Mouse (Mus musculus) liver, embryonic 13.5 days (tissue): ENCODE results near the gene Pakap. TPM values are rescaled to one million over a fixed set of nuclear protein-coding genes. Genes with fewer than 3 reads are reported as not detected.

ENCODE experiments used
- ATAC-seq: fragments of 200-750 bp; cut with Nextera tagmentation; 2 replicates; pipeline ENCODE4 v1.8.0; 2017; ENCODE audit warnings: low read depth, mild to moderate bottlenecking, moderate number of reproducible peaks, moderate library complexity
- DNase-seq: peaks from one replicate; pipeline ENCODE4 v3.0.0; 2022
- H3K27ac ChIP-seq: fragments of 300-500 bp; sonication (generic); 2 replicates; pipeline ENCODE4 v1.5.1; 2015; ENCODE audit warnings: moderate library complexity, mild to moderate bottlenecking, inconsistent platforms
- H3K27me3 ChIP-seq: fragments of 300-500 bp; sonication (generic); 2 replicates; pipeline ENCODE4 v1.6.1; 2015; ENCODE audit warnings: mild to moderate bottlenecking, inconsistent platforms
- H3K36me3 ChIP-seq: fragments of 300-500 bp; sonication (generic); 2 replicates; pipeline ENCODE4 v1.6.1; 2015; ENCODE audit warnings: mild to moderate bottlenecking, inconsistent platforms
- H3K4me1 ChIP-seq: fragments of 300-500 bp; sonication (generic); replicated peaks from 2 replicates; pipeline ENCODE4 v1.6.1; 2015; ENCODE audit warnings: inconsistent platforms
- H3K4me2 ChIP-seq: fragments of 300-500 bp; sonication (generic); 2 replicates; pipeline ENCODE4 v1.6.1; 2015; ENCODE audit warnings: inconsistent platforms, mild to moderate bottlenecking, moderate library complexity
- H3K4me3 ChIP-seq: fragments of 300-500 bp; sonication (generic); replicated peaks from 2 replicates; pipeline ENCODE4 v1.5.1; 2015; ENCODE audit warnings: mild to moderate bottlenecking, inconsistent platforms
- H3K9ac ChIP-seq: fragments of 300-500 bp; sonication (generic); 2 replicates; pipeline ENCODE4 v1.6.1; 2015; ENCODE audit warnings: mild to moderate bottlenecking, inconsistent platforms
- H3K9me3 ChIP-seq: fragments of 300-500 bp; sonication (generic); replicated peaks from 2 replicates; pipeline ENCODE4 v1.6.1; 2016; ENCODE audit warnings: inconsistent platforms
- WGBS: fragments of 180-500 bp; shearing (Covaris S2); methylation state at CpG from one replicate; pipeline ENCODE4 v1.1.7; 2015; ENCODE audit not compliant: insufficient replicate concordance; 5-methylcytosine and 5-hydroxymethylcytosine counted together
- polyA plus RNA-seq: library from polyadenylated mRNA; unstranded; fragments of >200 nt; fragmentation: Nextera tagmentation; extraction: Ambion mirVana; gene quantifications from 2 replicates; pipeline ENCODE4 v1.2.1, GENCODE M21; 2015

Pakap gene
- polyA plus RNA-seq, 1 experiment from 2014 or later: 1.2 TPM

DNA sequence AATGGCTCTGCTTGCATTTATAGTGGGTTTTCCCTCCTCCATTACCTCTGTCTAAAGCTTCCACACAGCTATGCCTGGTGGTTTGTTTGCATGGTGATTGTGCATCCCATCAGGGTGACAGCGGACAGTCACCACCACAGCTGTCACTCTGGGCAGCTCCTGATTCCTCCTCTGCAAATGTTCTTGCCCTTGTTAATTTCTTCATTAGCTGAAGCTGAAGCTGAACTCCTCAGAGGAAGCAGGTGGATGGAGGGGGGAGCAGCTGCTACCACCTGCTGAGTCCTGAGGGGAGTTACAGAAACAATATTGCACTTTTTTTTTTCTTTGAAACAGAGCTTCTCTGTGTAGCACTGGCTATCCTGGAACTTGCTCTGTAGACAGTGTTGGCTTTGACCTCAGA, 244.1 kb downstream of the Pakap start:
- peaks cover 18% of the 10 kb centered on the region for H3K4me1 ChIP-seq
- no peak overlapping the region for H3K4me3 ChIP-seq
- H3K27ac ChIP-seq: peak overlapping the region; percentile 39; the same call in 1 of the 2 replicates
- DNase-seq: no peak
- no peak for ATAC-seq
- H3K36me3 ChIP-seq: no peaks in the 10 kb centered on the region
- 64% methylated on average over 1 of the region's 1 CpGs for WGBS
- H3K9me3 ChIP-seq: no peaks in the 10 kb centered on the region
- no peaks in the 10 kb centered on the region for H3K27me3 ChIP-seq
- no peak overlapping the region for H3K9ac ChIP-seq
- H3K4me2 ChIP-seq: no peak overlapping the region

DNA sequence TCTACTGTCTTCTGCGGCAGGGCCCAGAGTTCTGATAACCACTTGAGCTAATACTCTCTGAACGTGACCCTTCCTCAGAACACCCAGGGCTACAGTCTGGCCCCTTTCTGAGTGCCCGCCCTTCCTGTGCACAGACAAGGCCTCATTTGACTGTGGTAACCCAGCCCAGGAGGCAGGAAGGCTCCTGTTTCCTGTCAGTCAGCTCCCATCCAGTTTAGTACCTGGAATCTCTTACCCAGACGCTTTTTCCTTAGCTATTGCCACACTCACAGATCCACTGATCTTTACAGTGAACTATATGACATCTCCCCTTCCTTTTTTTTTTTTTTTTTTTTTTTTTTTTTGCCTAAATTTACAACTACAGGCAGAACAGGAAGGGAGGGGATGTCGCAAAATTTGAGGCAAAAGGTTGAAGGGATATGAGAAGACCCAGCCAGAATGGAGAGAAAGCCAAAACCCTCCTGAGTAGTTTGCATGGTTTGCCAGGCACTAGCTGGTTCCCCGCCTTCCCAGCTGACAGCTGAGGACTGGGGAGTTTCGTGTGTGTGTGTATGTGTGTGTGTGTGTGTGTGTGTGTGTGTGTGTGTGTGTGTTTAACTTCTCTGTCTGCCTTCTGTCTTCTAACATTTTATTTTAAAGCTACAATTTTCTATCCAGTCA, 245.1 kb downstream of the Pakap start:
- no peak overlapping the region for H3K4me2 ChIP-seq
- H3K27me3 ChIP-seq: no peaks in the 10 kb centered on the region
- WGBS: 17% methylated on average over 7 of the region's 7 CpGs
- ATAC-seq (peak; percentile 81), DNase-seq (peak; percentile 18)
- no peak overlapping the region for H3K9ac ChIP-seq
- no peaks in the 10 kb centered on the region for H3K36me3 ChIP-seq
- no peaks in the 10 kb centered on the region for H3K9me3 ChIP-seq
- H3K27ac ChIP-seq: peak overlapping the region; percentile 51; the same call in 1 of the 2 replicates
- peaks cover 18% of the 10 kb centered on the region for H3K4me1 ChIP-seq
- H3K4me3 ChIP-seq: no peak overlapping the region

DNA sequence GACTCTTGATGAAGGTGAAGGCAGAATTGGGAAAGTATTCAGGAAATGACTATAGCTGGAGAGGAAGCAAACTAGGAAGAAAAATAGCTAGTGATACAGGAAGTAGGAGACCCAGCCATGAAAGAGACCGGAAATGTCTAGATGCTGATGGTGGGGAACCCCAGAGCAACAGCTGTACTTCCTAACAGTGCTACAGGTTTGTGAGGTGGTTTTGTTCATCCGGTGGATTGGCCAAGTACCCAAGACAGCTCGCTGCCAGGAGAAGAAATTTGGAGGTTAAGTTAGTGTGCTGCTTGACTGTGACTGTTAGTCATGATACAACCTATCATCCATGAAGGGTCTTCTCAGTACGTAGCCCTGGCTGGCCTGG, 245.6 kb downstream of the Pakap start:
- 50% methylated on average over 4 of the region's 4 CpGs for WGBS
- H3K4me1 ChIP-seq: peaks cover 18% of the 10 kb centered on the region
- H3K27me3 ChIP-seq: no peaks in the 10 kb centered on the region
- no peak overlapping the region for H3K9ac ChIP-seq
- no peak overlapping the region for H3K4me2 ChIP-seq
- no peak overlapping the region for H3K27ac ChIP-seq
- no peak overlapping the region for H3K4me3 ChIP-seq
- ATAC-seq (no peak), DNase-seq (no peak)
- H3K9me3 ChIP-seq: no peaks in the 10 kb centered on the region
- no peaks in the 10 kb centered on the region for H3K36me3 ChIP-seq

DNA sequence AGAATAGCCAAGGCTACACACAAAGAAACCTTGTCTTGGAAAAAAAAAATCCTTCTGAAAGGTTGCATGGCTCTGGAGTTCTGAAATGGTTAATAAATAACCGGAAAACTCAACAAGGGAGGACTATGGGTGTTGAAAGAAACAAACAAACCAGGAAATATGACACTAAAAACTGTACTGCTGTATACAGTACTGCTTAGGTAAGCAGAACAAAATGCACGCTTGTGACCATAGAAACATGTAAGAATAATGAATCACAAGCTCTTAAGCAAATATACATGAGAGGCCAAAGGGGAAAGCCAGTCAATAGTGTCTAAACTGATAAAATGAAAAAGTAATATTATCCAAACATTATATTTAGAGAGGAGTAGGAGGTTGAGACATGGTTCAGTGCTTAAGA, 247.4 kb downstream of the Pakap start:
- DNase-seq: no peak
- ATAC-seq: no peak
- Histone ChIP-seq H3K27me3 (no peaks in the 10 kb centered on the region), H3K36me3 (no peaks in the 10 kb centered on the region), H3K9me3 (no peaks in the 10 kb centered on the region), H3K27ac (no peak overlapping the region), H3K4me1 (peaks cover 18% of the 10 kb centered on the region), H3K9ac (no peak overlapping the region), H3K4me2 (no peak overlapping the region), H3K4me3 (no peak overlapping the region)
- WGBS: 73% methylated on average over 2 of the region's 2 CpGs

DNA sequence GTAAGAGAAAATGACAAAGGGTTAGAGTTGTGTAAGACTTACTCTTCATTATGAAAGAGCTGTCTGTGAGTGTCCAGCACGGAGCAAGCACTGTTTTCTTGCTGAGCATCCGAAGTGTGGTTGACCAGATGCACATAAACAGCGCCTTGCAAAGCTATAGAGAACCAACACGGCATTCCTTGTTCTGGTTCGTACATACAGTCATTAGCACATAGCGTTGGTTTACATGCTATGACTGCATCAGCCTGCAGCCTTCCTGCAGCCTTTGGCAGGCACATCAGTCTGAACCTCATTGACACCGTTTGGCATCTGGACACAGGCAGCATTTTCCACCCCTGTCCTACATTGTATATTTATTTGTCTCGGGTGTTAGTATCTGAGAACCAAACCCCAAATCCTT, 248.2 kb downstream of the Pakap start:
- H3K27ac ChIP-seq: no peak overlapping the region

DNA sequence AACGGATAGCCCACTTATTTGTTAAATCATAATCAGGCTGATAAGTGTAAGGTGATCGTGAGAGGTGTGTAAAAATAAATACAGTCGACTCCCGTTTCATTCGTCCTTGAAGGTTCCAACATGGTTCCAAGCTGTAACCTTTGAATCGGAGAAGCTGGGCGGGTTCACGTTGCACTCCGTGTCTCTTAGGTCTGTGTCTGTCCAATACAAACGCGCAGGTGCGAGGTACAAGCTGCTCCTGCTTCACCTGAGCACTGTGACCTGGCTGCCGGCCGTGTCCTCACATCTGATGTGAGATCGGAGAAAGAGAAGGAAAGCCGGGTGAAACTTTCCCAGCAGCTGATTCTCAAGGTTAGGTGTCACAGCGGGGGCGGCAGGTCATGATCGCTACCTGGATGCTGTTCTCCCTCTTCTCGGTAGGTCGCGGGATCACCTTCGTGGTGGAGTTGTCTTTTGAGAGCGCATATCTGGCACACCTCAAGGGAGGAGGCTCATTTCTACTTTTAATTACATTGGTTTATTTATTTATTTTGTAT, 252.9 kb downstream of the Pakap start:
- WGBS: 81% methylated on average over 24 of the region's 24 CpGs
- no peak for ATAC-seq
- Histone ChIP-seq H3K4me1 (0 out of 2 replicates have a peak, but pooled peaks cover 5% of the 10 kb centered on the region), H3K9me3 (no peaks in the 10 kb centered on the region), H3K27me3 (no peaks in the 10 kb centered on the region), H3K9ac (no peak overlapping the region), H3K27ac (no peak overlapping the region), H3K36me3 (no peaks in the 10 kb centered on the region), H3K4me2 (no peak overlapping the region), H3K4me3 (no peak overlapping the region)
- no peak for DNase-seq

More for the DNA sequence above, 248.2 kb downstream of the Pakap start:
- WGBS: 74% methylated on average over 8 of the region's 8 CpGs
- no peak overlapping the region for H3K4me3 ChIP-seq
- H3K4me1 ChIP-seq: peaks cover 18% of the 10 kb centered on the region
- H3K9me3 ChIP-seq: no peaks in the 10 kb centered on the region
- no peaks in the 10 kb centered on the region for H3K36me3 ChIP-seq
- no peaks in the 10 kb centered on the region for H3K27me3 ChIP-seq
- H3K4me2 ChIP-seq: no peak overlapping the region
- H3K9ac ChIP-seq: no peak overlapping the region
- ATAC-seq: no peak
- no peak for DNase-seq

DNA sequence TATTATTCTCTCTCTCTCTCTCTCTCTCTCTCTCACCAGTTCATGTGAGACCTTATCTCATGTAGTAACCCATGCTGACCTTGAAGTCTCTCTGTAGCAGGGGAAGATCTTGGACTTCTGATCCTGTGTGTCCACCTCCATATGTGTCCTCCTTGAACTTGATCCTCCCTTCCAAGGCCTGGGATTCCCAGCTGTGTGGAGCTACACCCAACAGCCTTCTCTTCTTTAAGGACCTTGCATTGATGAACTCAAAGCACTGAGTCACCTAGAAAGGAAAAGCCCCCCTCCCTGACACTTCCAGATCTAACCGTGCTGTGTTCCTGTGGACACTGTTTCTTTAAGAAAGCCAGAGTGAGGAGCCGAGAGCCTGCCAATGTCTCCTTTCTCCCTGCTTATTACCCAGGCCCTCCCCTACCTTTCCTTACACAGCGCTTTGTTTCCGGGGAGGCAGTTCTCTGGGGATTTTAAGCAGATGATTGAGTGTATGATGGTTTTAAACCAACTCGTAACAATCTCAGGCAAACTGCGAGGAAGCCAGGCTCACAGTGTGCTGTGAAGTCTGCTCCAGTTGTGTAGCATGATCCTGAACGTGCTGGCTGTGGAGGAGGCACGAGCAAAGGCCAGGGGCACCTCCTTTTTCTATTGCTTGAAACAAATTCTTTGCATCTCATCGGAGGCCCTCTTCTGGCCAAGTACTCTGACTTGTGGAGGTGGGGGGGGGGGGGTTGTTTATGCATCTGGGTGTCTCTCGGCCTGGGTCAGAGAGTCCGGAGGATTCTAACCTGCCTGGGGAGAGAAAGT, 253.8 kb downstream of the Pakap start:
- H3K4me1 ChIP-seq: 0 out of 2 replicates have a peak, but pooled peaks cover 5% of the 10 kb centered on the region
- no peaks in the 10 kb centered on the region for H3K36me3 ChIP-seq
- H3K4me2 ChIP-seq: no peak overlapping the region
- H3K4me3 ChIP-seq: no peak overlapping the region
- H3K27ac ChIP-seq: no peak overlapping the region
- H3K9ac ChIP-seq: no peak overlapping the region
- 48% methylated on average over 11 of the region's 11 CpGs for WGBS
- DNase-seq (no peak), ATAC-seq (no peak)
- H3K9me3 ChIP-seq: no peaks in the 10 kb centered on the region
- H3K27me3 ChIP-seq: no peaks in the 10 kb centered on the region

DNA sequence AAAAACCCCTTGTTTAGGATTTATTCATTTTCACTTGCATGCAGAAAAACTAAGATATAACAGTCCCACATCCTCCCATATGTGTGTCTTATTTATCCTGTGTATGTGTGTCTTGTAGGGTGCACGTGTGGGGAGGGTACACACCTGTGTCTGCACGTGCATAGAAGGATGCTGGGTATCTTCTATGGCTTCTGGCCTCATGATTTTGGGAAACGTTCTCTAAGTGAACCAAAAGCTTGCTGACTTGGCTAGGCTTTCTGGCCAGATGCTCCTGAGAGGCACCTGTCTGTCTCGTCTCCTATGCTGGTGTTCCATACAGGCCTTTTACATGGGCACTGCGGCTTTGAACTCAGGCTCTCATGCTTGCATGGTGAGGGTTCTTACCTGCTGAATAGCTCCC, 254.7 kb downstream of the Pakap start:
- Histone ChIP-seq H3K4me1 (0 out of 2 replicates have a peak, but pooled peaks cover 5% of the 10 kb centered on the region), H3K9me3 (no peaks in the 10 kb centered on the region), H3K9ac (no peak overlapping the region), H3K27me3 (no peaks in the 10 kb centered on the region), H3K4me3 (no peak overlapping the region), H3K27ac (no peak overlapping the region), H3K36me3 (no peaks in the 10 kb centered on the region), H3K4me2 (no peak overlapping the region)
- no peak for ATAC-seq
- 64% methylated on average over 5 of the region's 5 CpGs for WGBS
- no peak for DNase-seq

DNA sequence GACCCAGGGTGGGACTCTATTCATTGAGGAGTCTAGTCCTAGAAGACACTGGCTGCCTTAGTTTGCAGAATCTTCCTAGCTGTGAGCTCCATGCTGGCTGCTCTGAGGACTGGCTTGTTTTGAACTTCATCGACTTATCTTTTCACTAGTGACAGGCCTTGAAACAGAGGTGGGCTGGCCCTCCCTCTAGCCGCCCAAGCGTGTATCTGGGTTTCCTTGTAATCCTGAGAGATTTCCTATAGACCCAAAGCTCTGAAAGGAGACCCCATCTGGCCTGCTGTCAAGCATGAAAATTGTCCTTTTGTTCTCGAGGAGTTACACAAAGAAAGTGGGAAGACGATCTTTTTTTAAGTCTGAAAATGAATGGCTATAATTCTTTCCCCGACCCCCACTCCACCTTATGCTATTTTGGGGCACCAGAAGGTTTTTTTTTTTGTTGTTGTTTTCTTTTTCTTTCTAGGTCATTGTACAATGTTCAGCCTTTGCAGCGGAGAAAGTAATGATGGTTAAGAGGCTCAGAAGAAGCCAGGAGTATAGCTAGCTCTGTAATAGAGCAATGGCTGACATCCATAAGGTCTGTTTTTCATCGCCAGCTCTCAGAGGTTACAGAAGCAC, 256.8 kb downstream of the Pakap start:
- 0 out of 2 replicates have a peak, but pooled peaks cover 5% of the 10 kb centered on the region for H3K4me1 ChIP-seq
- no peak for ATAC-seq
- 56% methylated on average over 8 of the region's 8 CpGs for WGBS

DNA sequence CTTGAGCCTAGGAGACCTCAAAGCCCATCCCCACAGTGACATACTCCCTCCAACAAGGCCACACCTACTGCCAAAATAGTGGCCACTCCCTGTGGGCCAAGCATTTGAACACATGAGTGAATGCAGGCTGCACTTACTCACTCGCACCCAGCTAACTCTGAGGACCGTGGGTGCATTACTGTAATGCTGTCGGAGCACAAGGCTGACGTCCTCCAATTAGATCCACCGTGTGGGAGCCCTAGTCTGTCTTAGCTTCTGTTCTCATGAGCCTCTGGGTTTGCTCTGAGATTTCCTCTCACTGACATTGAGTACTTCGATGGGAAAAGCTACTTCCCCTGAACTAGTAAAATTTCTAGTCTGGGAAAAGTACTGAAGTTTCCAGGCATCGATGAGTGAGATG, 258.3 kb downstream of the Pakap start:
- H3K27me3 ChIP-seq: no peaks in the 10 kb centered on the region
- H3K4me2 ChIP-seq: no peak overlapping the region
- no peak overlapping the region for H3K4me3 ChIP-seq
- 64% methylated on average over 7 of the region's 7 CpGs for WGBS
- 0 out of 2 replicates have a peak, but pooled peaks cover 5% of the 10 kb centered on the region for H3K4me1 ChIP-seq
- no peak overlapping the region for H3K27ac ChIP-seq
- H3K36me3 ChIP-seq: no peaks in the 10 kb centered on the region
- DNase-seq: no peak
- H3K9me3 ChIP-seq: no peaks in the 10 kb centered on the region
- no peak overlapping the region for H3K9ac ChIP-seq
- ATAC-seq: no peak

More for the DNA sequence above, 256.8 kb downstream of the Pakap start:
- H3K9me3 ChIP-seq: no peaks in the 10 kb centered on the region
- H3K4me2 ChIP-seq: no peak overlapping the region
- no peaks in the 10 kb centered on the region for H3K27me3 ChIP-seq
- DNase-seq: no peak
- no peak overlapping the region for H3K9ac ChIP-seq
- no peak overlapping the region for H3K27ac ChIP-seq
- no peak overlapping the region for H3K4me3 ChIP-seq
- no peaks in the 10 kb centered on the region for H3K36me3 ChIP-seq

DNA sequence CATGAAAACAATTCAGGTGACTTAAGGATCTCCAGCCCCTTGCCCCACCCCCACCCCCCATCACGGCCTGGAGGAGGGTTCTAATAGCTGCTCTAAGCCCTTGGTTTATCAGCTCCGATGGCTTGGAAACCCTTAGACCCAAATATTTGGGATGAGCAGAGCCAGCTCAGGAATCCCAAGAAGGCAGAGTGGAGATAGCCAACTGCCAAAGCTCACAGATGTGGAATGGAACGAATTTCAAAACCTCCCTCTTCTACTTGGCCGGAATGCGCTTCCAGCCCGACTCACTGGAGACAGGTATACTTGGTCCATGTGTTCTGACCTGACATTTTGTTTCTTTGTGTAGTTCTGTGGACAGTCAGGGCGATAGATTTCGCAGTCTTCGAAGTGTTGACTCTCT, 261.2 kb downstream of the Pakap start:
- H3K4me2 ChIP-seq: no peak overlapping the region
- no peak overlapping the region for H3K9ac ChIP-seq
- H3K4me3 ChIP-seq: no peak overlapping the region
- H3K27ac ChIP-seq: no peak overlapping the region
- H3K27me3 ChIP-seq: no peaks in the 10 kb centered on the region
- DNase-seq: no peak
- H3K9me3 ChIP-seq: no peaks in the 10 kb centered on the region
- 65% methylated on average over 9 of the region's 9 CpGs for WGBS
- H3K4me1 ChIP-seq: peaks cover 4% of the 10 kb centered on the region; the same call in 1 of the 2 replicates
- no peaks in the 10 kb centered on the region for H3K36me3 ChIP-seq
- ATAC-seq: no peak
